Mouse (Mus musculus) hindbrain, postnatal 0 days (tissue): ENCODE data around the gene Lrp6. TPM values are rescaled to one million over a fixed set of nuclear protein-coding genes. Genes with fewer than 3 reads are reported as not detected.

Experiments used
- ATAC-seq: fragments of 200-750 bp; cut with Nextera tagmentation; 2 replicates; pipeline ENCODE4 v1.8.0; 2017; ENCODE audit warnings: mild to moderate bottlenecking, moderate TSS enrichment, moderate library complexity
- DNase-seq: peaks from one replicate; pipeline ENCODE4 v3.0.0-alpha.2; 2015; ENCODE audit warnings: low spot score
- H3K27ac ChIP-seq: fragments of 300-500 bp; sonication (generic); 2 replicates; pipeline ENCODE4 v1.5.1; 2014; ENCODE audit warnings: mild to moderate bottlenecking
- H3K27me3 ChIP-seq: fragments of 300-500 bp; sonication (generic); 2 replicates; pipeline ENCODE4 v1.6.1; 2014; ENCODE audit warnings: low read length, mixed read lengths; ENCODE audit not compliant: insufficient read depth
- H3K36me3 ChIP-seq: fragments of 300-500 bp; sonication (generic); 2 replicates; pipeline ENCODE4 v1.6.1; 2014; ENCODE audit warnings: low read length, mixed read lengths; ENCODE audit not compliant: insufficient read depth
- H3K4me1 ChIP-seq: fragments of 300-500 bp; sonication (generic); 2 replicates; pipeline ENCODE4 v1.6.1; 2014; ENCODE audit warnings: antibody characterized with exemption, low read length, mixed read lengths; ENCODE audit not compliant: insufficient read depth
- H3K4me2 ChIP-seq: fragments of 300-500 bp; sonication (generic); 2 replicates; pipeline ENCODE4 v1.6.1; 2014; ENCODE audit warnings: low read depth, mild to moderate bottlenecking, low read length, moderate library complexity, mixed read lengths
- H3K4me3 ChIP-seq: fragments of 300-500 bp; sonication (generic); 2 replicates; pipeline ENCODE4 v1.5.1; 2014; ENCODE audit warnings: low read length
- H3K9ac ChIP-seq: fragments of 300-500 bp; sonication (generic); replicated peaks from 2 replicates; pipeline ENCODE4 v1.6.1; 2014; ENCODE audit warnings: mild to moderate bottlenecking, low read length, moderate library complexity, mixed read lengths
- H3K9me3 ChIP-seq: fragments of 300-500 bp; sonication (generic); 2 replicates; pipeline ENCODE4 v1.6.1; 2016; ENCODE audit warnings: low read length, mixed read lengths
- CTCF ChIP-seq: IDR thresholded peaks from 2 replicates; pipeline ENCODE4 v1.5.1; 2016; ENCODE audit warnings: antibody characterized with exemption, control low read depth, low read depth
- WGBS: fragments of 180-500 bp; shearing (Covaris S2); extraction: QIAGEN DNeasy Blood & Tissue Kit; methylation state at CpG from one replicate; pipeline ENCODE4 v1.1.7; 2014; 5-methylcytosine and 5-hydroxymethylcytosine counted together
- polyA plus RNA-seq: library from polyadenylated mRNA; unstranded; fragments of >200 nt; fragmentation: Nextera tagmentation; extraction: Ambion mirVana; gene quantifications from 2 replicates; pipeline ENCODE4 v1.2.1, GENCODE M21; 2015
- total RNA-seq: library from RNA; depleted of rRNA; stranded (reverse); fragments of >200 nt; gene quantifications from 2 replicates; pipeline ENCODE4 v1.2.3, GENCODE M21; 2014

Lrp6 gene
- total and polyA plus RNA-seq, 2 experiments from 2014 or later = 13.0 to 23.9 TPM

DNA sequence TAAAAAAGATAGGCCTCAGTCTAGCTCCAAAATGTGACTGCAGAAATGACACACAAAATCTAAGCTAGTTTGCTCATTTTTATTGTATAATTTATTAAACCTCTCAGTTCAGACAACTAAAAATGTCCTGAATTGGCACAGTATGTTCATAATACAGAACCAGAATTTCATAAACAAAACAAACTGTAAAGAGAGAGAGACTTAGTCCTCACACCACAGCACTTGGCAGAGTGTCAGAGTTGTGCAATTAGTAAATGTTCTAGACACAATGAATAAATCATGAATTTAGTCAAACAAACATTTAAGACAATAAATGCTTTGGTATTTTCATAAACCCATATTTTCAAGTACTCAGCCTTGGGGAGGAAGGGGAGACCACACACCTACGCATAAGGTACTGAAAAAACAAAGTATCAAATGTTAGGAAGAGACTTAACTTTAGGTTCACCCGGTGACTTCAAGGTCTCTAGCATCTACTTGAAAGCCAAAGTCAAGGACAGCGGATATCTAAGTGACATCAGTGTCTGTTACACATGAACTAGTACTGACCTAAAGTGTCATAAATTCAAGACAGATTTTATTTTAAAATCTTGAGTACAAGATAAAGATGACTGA lies 52.8 kb downstream of the Lrp6 start:
- TF ChIP-seq CTCF = no peak
- H3K4me1 ChIP-seq = peaks cover 4% of the 10 kb centered on the region; the same call in 1 of the 2 replicates
- no peaks in the 10 kb centered on the region for H3K36me3 ChIP-seq
- H3K4me2 ChIP-seq = no peak overlapping the region
- no peak overlapping the region for H3K9ac ChIP-seq
- ATAC-seq (no peak), DNase-seq (no peak)
- 87% methylated on average over 3 of the region's 3 CpGs for WGBS
- no peaks in the 10 kb centered on the region for H3K27me3 ChIP-seq
- no peak overlapping the region for H3K4me3 ChIP-seq
- no peaks in the 10 kb centered on the region for H3K9me3 ChIP-seq
- H3K27ac ChIP-seq = no peak overlapping the region

DNA sequence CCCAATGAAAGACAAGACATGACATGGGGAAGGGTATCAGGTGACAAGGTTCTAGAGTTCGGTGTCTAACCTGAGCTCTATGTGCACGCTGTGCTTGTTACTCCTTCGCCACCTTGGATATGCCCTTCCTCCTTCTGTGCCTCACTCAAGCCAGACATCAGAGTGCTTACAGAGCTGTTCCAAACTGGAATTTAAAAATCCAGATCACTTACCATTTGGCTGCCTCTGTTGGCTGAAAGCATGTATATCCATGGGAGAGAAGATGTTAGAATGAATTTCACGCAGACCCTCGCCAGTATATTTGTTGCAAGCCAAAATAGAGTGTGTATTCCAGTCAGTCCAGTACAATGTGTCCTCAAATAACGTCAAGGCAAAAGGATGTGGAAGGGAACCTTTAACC lies 53.8 kb downstream of the Lrp6 start:
- no peak overlapping the region for H3K4me3 ChIP-seq
- peak overlapping the region; percentile 27; the same call in 1 of the 2 replicates for H3K27ac ChIP-seq
- no peak overlapping the region for H3K9ac ChIP-seq
- WGBS = 70% methylated on average over 6 of the region's 6 CpGs
- H3K9me3 ChIP-seq = no peaks in the 10 kb centered on the region
- H3K4me2 ChIP-seq = no peak overlapping the region
- no peaks in the 10 kb centered on the region for H3K36me3 ChIP-seq
- peak; percentile 12 for DNase-seq
- H3K27me3 ChIP-seq = no peaks in the 10 kb centered on the region
- peaks cover 4% of the 10 kb centered on the region; the same call in 1 of the 2 replicates for H3K4me1 ChIP-seq
- no peak for ATAC-seq
- no peak for TF ChIP-seq CTCF

DNA sequence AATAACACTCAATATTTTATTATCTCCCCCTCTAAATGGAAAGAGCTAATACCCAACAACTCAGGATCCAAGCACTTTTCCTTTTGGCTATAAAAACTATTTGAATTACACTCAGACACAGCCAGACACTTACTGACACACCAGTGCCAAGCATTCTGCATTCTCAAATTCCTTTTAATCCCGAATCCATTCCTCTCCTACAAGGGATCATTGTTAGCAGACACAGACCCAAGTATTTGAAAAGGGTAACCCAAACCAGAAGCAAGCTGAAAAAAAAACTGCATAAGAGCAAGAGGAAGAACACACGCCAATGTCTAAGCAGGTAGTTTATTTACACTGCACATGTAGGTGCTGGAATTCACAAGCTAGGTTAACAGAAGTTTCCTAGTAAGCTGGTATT lies 54.3 kb downstream of the Lrp6 start:
- Histone ChIP-seq H3K27ac (no peak overlapping the region), H3K9ac (no peak overlapping the region), H3K36me3 (peaks cover 1% of the 10 kb centered on the region; the same call in 1 of the 2 replicates), H3K4me1 (peaks cover 4% of the 10 kb centered on the region; the same call in 1 of the 2 replicates), H3K27me3 (no peaks in the 10 kb centered on the region), H3K4me3 (no peak overlapping the region), H3K9me3 (no peaks in the 10 kb centered on the region), H3K4me2 (no peak overlapping the region)
- WGBS = 52% methylated on average over 2 of the region's 2 CpGs
- no peak for DNase-seq
- no peak for TF ChIP-seq CTCF
- no peak for ATAC-seq

DNA sequence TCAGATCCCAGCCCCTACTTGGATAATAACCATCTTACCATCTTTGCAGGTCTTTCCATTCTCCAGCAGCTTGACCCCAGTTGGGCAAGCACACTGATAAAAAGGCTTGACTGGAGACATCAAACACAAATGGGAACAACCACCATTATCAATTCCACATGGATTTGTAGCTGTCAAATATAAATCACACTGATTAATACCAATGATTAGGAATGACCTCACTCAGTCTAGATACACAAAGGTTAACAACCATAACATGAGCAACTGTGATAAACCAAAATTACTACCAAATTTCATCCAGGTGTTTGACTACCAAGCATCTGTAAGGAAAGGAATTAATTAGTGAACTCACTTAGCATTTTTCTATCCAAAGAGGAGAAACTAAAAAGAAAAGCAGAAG lies 55.6 kb downstream of the Lrp6 start:
- Histone ChIP-seq H3K4me2 (no peak overlapping the region), H3K4me3 (no peak overlapping the region), H3K4me1 (peaks cover 4% of the 10 kb centered on the region; the same call in 1 of the 2 replicates), H3K36me3 (peaks cover 11% of the 10 kb centered on the region; the same call in 1 of the 2 replicates), H3K9ac (no peak overlapping the region), H3K27ac (no peak overlapping the region), H3K9me3 (no peaks in the 10 kb centered on the region), H3K27me3 (no peaks in the 10 kb centered on the region)
- DNase-seq (no peak), ATAC-seq (no peak)
- TF ChIP-seq CTCF = no peak

DNA sequence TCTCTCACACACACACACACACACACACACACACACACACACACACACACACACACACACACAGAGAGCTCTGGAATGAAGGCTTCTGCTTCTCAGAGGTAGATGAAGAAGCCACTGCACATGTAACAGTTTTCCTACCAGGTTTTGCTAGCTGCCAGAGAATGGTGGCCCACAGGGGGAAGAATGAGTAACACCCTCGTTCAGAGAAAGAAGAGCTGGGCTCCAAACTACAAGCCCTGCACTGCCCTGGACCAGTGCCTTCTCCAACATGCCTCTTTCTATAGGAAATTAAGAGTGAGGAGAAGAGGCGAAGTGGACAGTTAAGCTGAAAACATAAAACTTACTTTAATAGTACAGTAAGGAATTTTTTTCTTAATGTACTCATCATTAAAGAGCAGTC lies 56.5 kb downstream of the Lrp6 start:
- Histone ChIP-seq H3K27me3 (no peaks in the 10 kb centered on the region), H3K9ac (no peak overlapping the region), H3K9me3 (no peaks in the 10 kb centered on the region), H3K4me2 (no peak overlapping the region), H3K4me1 (peaks cover 4% of the 10 kb centered on the region; the same call in 1 of the 2 replicates), H3K27ac (peak overlapping the region; percentile 45; the same call in 1 of the 2 replicates), H3K36me3 (peaks cover 17% of the 10 kb centered on the region; the same call in 1 of the 2 replicates), H3K4me3 (no peak overlapping the region)
- no peak for TF ChIP-seq CTCF
- WGBS = 49% methylated on average over 2 of the region's 2 CpGs
- DNase-seq (no peak), ATAC-seq (no peak)

GRCm38 (mm10) chr6:134509731-134510226 lies 57.0 kb downstream of the Lrp6 start:
- Histone ChIP-seq H3K27me3 (no peaks in the 10 kb centered on the region), H3K4me3 (no peak overlapping the region), H3K9me3 (no peaks in the 10 kb centered on the region), H3K9ac (no peak overlapping the region), H3K27ac (peak overlapping the region; percentile 32; the same call in 1 of the 2 replicates), H3K4me2 (peak overlapping the region; percentile 16; the same call in 1 of the 2 replicates), H3K36me3 (peaks cover 17% of the 10 kb centered on the region; the same call in 1 of the 2 replicates), H3K4me1 (peaks cover 4% of the 10 kb centered on the region; the same call in 1 of the 2 replicates)
- 43% methylated on average over 10 of the region's 10 CpGs for WGBS
- ATAC-seq (no peak), DNase-seq (peak; percentile 30)
- no peak for TF ChIP-seq CTCF

- H3K9ac ChIP-seq = no peak overlapping the region
- WGBS = 57% methylated on average over 4 of the region's 4 CpGs
- TF ChIP-seq CTCF = no peak
- no peaks in the 10 kb centered on the region for H3K4me1 ChIP-seq
- ATAC-seq (no peak), DNase-seq (no peak)
- peaks cover 17% of the 10 kb centered on the region; the same call in 1 of the 2 replicates for H3K36me3 ChIP-seq
- H3K27me3 ChIP-seq = no peaks in the 10 kb centered on the region
- no peak overlapping the region for H3K4me3 ChIP-seq
- no peak overlapping the region for H3K4me2 ChIP-seq
- no peaks in the 10 kb centered on the region for H3K9me3 ChIP-seq
- no peak overlapping the region for H3K27ac ChIP-seq
Observed at GRCm38 (mm10) chr6:134504866-134505265, 61.9 kb downstream of the Lrp6 start.
